Mouse (Mus musculus): Measurements from ENCODE around the gene Cant1.
A peak's percentile ranks its signal among the peaks of the same experiment; 100 is the strongest.
"Not testable (repeated sequence)": the region's sequence is repeated elsewhere in the genome, so short reads cannot be mapped to it uniquely, and the experiment has no call there.

Cant1 gene

GRCm38 (mm10) chr11:118408051-118408740, 10.7 kb downstream of the Cant1 start:
- DNase-seq (ENCODE audit: low read depth, low spot score), result no peak

GRCm38 (mm10) chr11:118407318-118407910, 11.5 kb downstream of the Cant1 start:
- no peak for DNase-seq (ENCODE audit: low read depth, low spot score)

- DNase-seq (ENCODE audit: low read depth, low spot score), result no peak
Observed at GRCm38 (mm10) chr11:118406521-118406920, 12.4 kb downstream of the Cant1 start.

GRCm38 (mm10) chr11:118405311-118405710, 13.6 kb downstream of the Cant1 start:
- no peak for DNase-seq (ENCODE audit: low read depth, low spot score)

DNA sequence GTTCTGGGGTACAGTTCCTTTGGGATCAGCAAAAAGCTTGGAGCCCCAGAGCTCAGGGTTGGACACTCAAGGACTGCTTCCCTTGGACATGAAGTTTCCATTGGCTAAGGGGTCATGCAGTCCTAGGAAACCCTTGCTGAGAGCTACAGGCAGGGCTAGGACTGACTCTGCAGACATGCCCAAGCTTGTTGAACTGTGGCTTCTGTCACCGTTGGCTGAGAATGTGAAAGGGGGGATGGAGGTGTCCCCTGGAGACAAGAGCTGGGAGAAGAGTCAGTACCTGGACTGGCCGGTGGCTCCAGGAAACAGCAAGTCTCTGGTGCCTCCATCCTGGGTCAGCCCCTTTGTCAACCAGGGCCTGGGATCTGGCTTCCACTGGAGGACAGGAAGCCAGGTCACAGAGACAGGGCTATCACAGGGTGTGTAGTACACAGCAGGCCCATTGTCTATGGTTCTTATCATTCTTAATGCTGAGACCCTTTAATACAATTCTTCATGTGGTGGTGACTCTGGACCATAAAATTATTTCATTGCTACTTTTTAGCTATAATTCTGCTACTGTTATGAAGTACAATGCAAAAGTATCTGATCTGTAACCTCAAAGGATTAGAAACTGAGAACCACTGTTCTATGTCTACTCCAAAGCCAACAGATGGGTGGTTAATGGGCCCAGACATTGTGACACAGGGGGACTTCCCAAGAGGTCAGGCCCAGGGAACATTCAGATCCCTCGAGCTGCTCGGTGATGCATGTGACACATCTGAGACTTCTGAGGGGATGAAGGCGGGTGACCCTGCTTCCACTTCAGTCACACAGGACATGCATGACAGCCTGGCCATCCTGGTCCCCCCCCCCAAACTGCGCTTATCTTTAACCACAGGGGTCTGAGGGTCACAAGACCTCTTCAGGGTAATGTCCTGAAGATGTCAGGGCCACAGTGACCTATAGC, 14.7 kb downstream of the Cant1 start:
- no peak for DNase-seq (ENCODE audit: low read depth, low spot score)

DNA sequence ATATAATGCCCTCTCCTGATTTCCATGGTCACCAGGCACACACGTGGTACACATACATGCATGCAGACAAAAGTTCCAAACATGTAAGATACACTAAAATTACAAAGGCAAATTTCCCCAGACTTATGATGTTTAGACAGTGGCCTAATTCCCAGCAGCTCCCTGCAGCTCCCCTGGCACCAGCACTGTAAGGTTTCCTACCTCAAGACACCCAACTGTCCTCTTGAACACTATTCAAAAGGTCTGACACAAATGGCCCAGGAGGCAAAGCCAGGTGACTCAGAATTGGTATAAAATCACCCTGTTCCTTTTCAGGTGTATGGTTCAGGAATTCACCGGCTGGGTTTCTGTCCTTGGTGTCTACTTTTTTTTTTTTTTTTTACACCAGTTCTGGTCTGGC, 15.7 kb downstream of the Cant1 start:
- DNase-seq (ENCODE audit: low read depth, low spot score), result no peak

- DNase-seq (ENCODE audit: low read depth, low spot score), result no peak
Observed at GRCm38 (mm10) chr11:118401760-118402280, 17.1 kb downstream of the Cant1 start, which contains the start of gene Lgals3bp. Gene Lgals3bp, minus strand, starts transcription at chr11:118402092.

GRCm38 (mm10) chr11:118401195-118401594, 17.7 kb downstream of the Cant1 start:
- DNase-seq (ENCODE audit: low read depth, low spot score), result no peak

DNA sequence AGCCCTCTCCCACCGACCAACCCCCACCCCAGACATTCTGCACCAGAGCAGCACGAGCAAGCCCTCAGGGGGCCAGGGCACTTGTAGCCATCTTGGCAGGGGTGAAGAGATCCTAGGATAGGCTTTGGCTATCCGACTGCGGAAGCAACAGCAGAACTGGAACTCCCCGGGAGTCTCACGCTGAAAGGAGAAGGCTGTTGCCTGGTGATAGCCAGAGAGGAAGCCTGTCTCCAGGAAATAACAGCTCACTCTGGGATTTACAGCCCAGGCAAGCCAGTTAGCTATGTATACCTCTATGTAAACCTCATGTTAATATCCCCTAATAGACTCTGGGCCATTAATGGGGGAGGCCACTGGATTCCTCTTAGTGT, 18.3 kb downstream of the Cant1 start:
- no peak for DNase-seq (ENCODE audit: low read depth, low spot score)

DNA sequence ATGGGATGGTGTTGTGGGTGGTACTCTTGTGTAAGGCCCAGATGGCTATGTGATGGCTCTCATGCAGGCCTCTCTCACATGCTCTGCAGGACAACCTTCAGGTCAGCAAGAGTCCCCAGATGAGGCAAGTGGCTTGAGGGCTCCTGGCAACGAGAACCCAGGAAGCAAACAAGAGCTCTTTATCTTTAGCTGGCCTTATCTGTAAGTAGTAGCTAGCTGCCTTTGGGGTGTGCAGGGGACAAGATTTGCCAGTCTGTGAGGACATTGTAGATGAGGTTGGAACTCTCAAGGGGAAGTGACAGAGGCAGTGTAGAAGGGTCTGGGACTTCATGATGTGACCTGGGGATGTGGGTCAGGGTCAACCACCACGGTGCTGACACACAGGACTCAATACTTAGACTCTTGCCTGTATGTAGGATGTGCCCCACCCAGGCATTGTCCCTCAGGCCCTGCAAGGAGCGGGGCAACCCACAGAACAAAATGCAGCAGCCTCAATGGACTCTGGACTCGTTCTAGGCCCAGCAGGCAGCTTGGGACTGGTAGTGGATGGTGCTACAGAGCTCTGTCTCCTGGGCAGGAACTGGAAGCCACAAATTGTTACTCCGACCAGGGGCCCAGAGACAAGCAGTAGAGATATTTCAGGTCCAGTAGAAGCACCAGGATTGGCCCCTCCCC, 18.9 kb downstream of the Cant1 start:
- DNase-seq (ENCODE audit: low read depth, low spot score), result no peak

DNA sequence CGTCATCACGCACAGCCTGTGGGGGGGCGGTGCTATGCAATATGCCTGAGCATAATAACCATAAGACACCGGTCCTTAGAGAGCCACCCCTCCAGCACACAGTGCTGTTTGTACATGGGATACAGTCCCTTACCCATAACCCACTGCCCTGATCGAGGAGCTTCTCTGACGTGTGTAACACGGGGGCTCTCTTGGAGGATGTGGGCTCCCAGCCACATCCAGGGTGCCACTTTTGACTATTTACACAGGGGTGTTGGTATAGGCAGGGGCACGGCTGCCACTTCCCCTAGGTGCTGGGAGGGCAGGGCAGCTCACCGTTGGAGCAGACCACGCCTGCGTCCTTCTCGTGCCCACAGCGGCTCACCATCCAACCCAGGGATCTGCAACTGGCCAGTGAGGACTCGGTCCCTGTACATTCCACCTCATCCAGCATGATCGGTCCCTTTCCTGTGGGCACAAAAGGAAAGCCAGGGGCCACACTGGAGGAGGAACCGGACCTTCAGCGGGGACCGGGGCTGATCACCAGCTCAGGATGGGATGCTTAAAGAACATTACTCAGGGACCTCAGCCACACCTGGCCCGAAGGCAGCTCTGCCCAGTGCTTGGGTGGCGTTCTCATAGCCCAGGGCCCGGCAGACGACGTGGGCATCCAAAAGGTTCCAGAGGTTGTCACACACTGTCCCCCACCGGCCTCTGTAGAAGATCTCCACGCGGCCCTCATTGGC, 20.9 kb downstream of the Cant1 start:
- DNase-seq (ENCODE audit: low read depth, low spot score), result no peak

DNA sequence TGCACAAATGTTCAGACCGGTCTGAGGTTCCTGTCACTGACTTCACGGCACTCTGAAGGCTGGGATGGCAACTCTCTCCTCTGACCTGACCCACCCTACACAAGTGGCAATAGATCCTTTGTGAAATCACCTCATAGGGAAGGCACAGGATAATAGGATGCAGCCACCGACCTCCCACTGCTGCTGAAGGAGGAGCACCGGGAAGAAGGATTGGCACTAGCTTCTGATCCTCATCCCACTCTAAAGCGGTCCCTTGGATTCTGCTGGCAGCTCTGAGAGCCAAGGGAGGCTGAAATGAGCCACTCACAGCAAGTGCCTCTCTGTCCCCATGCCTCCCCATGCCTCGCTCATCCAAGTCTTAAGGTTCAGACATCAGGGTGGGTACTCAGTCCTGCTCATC, 24.3 kb downstream of the Cant1 start:
- DNase-seq (ENCODE audit: low read depth, low spot score), result no peak

- DNase-seq (ENCODE audit: low read depth, low spot score), result no peak
Observed at GRCm38 (mm10) chr11:118393991-118394390, 24.9 kb downstream of the Cant1 start.

GRCm38 (mm10) chr11:118387816-118388215, 31.1 kb downstream of the Cant1 start:
- not testable (repeated sequence) for DNase-seq (ENCODE audit: low read depth, low spot score)

DNA sequence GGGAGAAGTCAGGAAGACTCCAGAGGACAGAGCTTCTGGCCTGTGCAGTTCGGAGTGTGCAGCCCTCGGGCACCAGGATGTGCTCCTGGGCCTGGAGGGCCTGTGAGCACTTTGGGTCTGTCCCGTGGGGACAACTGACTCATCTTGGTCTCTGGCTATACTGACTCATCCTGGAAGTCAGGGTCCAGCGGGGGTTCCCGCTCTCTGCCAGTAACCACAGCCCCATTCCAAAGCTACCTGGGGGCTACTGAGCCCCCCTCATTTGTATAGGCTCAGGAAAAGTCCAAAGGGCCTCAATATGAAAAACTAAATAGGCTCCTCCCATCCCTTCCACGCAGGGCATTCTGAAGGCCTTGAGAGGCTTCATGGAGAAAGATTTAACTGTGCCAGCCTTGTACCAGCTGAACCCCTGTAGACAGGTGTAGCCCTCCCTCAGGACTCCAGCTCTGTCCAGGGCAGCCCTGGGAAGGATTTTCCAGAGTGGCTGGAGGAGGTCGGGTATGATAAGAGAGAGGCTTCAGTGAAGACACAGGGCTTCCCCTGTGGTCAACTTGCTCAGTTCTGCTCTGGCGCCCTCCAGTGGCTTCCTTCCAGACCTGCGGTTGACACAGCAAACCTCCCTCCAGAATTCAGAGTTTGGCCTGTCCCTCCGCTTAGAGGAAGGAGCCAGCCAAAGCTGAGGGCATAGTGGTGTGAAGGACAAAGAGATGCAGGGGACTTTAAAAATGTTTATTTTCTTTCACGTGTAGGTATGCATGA, 39.5 kb downstream of the Cant1 start:
- peak; percentile 58 for DNase-seq (ENCODE audit: low read depth, low spot score)

GRCm38 (mm10) chr11:118378656-118379055, 40.2 kb downstream of the Cant1 start:
- no peak for DNase-seq (ENCODE audit: low read depth, low spot score)

GRCm38 (mm10) chr11:118376323-118376722, 42.6 kb downstream of the Cant1 start:
- DNase-seq (ENCODE audit: low read depth, low spot score), result not testable (repeated sequence)

DNA sequence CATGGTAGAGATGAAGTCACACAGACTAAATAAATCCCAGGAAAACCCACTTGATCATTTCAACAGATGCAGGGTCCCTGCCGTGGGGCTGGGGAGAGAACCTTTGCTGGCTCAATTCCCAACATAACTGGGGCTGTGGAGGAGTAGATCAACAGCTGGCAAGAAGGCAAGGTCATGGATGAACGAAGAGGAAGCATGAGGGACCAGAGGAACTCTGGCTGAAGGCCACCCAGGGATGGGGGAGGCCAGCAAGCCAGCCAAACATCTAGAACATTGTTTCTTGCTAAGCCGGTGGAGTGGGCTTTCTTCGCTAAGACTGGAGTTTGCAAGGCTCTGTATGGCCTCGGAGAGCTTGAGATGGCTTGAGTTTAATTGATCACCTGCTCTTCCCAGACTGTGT, 43.0 kb downstream of the Cant1 start:
- no peak for DNase-seq (ENCODE audit: low read depth, low spot score)

DNA sequence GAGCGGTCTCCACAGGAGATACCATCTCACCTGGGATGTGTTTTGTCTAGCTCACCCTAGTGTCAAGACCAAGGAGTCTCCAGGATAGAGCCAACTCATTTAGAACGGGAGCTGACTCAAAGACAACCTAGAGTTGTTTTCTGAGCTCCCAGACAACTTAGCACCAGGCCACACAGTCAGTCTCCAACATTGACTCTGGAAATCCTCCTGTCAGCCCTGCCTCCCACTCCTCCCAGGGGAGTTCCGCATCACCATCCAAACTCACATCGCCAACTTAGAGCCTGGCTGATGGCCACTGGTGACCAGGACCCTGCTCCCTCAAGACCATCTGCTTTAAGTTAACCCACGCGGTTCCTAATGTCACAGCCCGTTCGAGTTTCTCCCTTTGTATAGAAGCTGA, 43.4 kb downstream of the Cant1 start:
- no peak for DNase-seq (ENCODE audit: low read depth, low spot score)

- no peak for DNase-seq (ENCODE audit: low read depth, low spot score)
Observed at GRCm38 (mm10) chr11:118375006-118375405, 43.9 kb downstream of the Cant1 start.

All from retina, postnatal 7 days (tissue).